Mouse (Mus musculus) megakaryocyte, embryonic 14.5 days (primary cell): ENCODE results near the gene Slc4a10. TPM values are rescaled to one million over a fixed set of nuclear protein-coding genes. Genes with fewer than 3 reads are reported as not detected.
"Not testable (repeated sequence)": the region's sequence is repeated elsewhere in the genome, so short reads cannot be mapped to it uniquely, and the experiment has no call there.

ENCODE experiments used
- H3K27me3 ChIP-seq: replicated peaks from 2 replicates; pipeline ENCODE3; 2012; ENCODE audit warnings: inconsistent platforms
- H3K36me3 ChIP-seq: replicated peaks from 2 replicates; pipeline ENCODE3; 2012; ENCODE audit warnings: low read length, inconsistent platforms, mixed read lengths
- H3K4me1 ChIP-seq: 2 replicates; pipeline ENCODE4 v1.6.1; 2012; ENCODE audit warnings: inconsistent platforms
- H3K4me3 ChIP-seq: replicated peaks from 2 replicates; pipeline ENCODE3; 2012; ENCODE audit warnings: moderate library complexity, mild to moderate bottlenecking, inconsistent platforms
- H3K9me3 ChIP-seq: 2 replicates; pipeline ENCODE4 v1.6.1; 2012; ENCODE audit warnings: inconsistent platforms
- FLI1 ChIP-seq: IDR thresholded peaks from 2 replicates; pipeline ENCODE4 v1.6.1; 2012; ENCODE audit warnings: low read length, inconsistent platforms, mixed read lengths
- GATA1 ChIP-seq: IDR thresholded peaks from 3 replicates; pipeline ENCODE4 v1.6.1; 2012; ENCODE audit warnings: mixed read lengths, low read length, inconsistent platforms, borderline replicate concordance
- polyA plus RNA-seq: library from polyadenylated mRNA; stranded (reverse); fragments of >175 nt; gene quantifications from 2 replicates; pipeline ENCODE4 v1.2.3, GENCODE M21; 2012; ENCODE audit warnings: low replicate concordance; ENCODE audit not compliant: insufficient read depth

Gene Slc4a10
- polyA plus RNA-seq: not detected in 2 replicates

DNA sequence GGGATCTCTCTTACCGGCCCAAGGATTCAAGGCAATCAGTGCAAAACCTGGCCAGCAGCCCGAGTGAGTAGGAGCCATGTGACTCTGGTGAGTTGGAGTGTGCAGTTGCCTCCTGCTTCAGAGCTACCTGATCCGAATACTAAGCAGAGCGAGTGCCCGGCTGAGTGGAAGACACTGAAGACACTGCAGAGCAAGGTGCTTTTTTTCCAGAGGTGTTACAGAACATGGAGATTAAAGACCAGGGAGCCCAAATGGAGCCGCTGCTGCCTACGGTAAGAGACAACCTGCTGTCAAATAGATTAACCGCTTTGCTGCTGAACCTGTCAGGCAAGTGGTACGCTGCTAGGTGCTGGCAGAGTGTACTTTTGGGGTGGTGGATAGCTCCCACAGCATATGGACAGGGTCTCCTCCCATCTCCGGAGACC is at the start of gene Slc4a10:
Slc4a10 (plus strand) TSS at position 42 of the 425 bp plus-strand sequence.
- TF ChIP-seq GATA1: no peak
- H3K4me3 ChIP-seq: no peak within 1 kb of the TSS
- H3K9me3 ChIP-seq: no peaks in the 10 kb centered on the region
- no peaks in the 10 kb centered on the region for H3K36me3 ChIP-seq
- peaks cover 7% of the 10 kb centered on the region; the same call in 1 of the 2 replicates for H3K4me1 ChIP-seq
- H3K27me3 ChIP-seq: peaks cover 15% of the 10 kb centered on the region

DNA sequence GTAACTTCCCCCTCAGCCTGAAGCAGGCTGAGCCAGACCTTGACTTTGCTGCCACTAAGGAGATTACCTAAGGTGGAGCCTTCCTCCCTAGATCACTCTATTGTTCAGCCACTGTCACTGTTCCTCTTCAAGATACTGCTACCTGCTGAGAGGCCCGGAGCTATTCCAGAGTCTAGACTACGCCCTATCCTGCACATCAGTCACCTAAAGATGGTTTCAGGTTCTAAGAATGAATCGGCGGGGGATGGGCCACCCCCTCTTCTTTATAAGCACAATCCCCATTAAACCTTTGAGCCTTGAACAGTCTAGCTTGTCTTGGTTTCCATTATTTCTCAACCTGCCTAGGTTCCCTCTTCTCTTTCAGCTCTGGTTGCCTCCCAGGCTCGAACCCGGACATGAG is 45.0 kb upstream of the Slc4a10 start:
- not testable (repeated sequence) for H3K36me3 ChIP-seq, H3K9me3 ChIP-seq, H3K27me3 ChIP-seq

DNA sequence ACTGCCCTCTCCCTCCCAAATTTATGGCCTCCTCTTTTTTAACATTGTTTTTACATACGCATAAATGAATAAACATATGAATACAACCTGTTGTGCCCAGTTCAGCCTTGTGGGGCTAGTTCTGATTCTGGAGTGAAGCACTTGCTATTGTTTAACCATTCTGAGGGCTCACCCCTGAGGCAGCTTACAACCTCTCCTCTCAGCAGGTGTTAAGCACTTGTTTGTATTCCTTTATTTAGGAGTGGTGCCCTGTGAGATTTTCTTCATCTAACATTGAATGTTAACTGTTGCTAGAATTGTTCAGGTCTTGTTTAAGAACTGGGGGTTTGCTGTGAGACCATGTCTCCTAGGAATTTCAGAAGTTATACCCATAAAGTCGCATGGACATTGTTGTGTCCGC is 28.1 kb upstream of the Slc4a10 start:
- H3K9me3 ChIP-seq: no peaks in the 10 kb centered on the region
- no peaks in the 10 kb centered on the region for H3K4me1 ChIP-seq
- no peak overlapping the region for H3K4me3 ChIP-seq
- no peak for TF ChIP-seq FLI1
- TF ChIP-seq GATA1: no peak
- H3K27me3 ChIP-seq: no peaks in the 10 kb centered on the region
- no peaks in the 10 kb centered on the region for H3K36me3 ChIP-seq

More for the DNA sequence above, 45.0 kb upstream of the Slc4a10 start:
- H3K4me3 ChIP-seq, H3K4me1 ChIP-seq: not testable (repeated sequence)

DNA sequence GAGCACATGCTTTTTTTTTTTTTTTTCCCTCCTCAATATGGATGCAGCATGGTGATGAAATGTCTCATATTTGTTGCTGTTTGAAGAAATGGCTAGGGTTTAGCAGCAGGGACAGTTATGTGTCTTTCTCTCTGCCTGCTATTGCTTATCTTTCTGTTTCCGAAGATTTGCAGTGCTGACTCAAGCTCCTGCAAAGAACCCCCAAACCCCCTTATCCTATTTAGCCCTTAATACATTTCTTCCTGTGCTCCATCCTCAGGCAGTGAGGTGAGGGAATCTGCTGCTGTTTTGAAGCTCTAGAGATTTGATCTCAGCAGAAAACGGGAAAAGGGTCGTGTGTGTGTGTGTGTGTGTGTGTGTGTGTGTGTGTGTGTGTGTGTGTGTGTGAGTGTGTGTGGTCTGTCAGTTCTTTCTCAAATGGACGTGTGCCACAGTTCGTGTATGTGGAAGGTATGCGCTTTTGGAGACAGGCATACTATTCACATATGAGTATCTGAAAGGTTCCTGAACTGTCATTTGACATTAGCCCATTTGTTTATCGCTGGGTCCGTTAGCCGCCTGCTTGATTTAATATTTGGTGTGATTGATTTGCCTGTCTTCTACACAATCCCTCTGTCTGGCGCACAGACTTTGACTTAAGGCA is 720 bp downstream of the Slc4a10 start:
- no peak overlapping the region for H3K4me3 ChIP-seq
- peaks cover 15% of the 10 kb centered on the region for H3K27me3 ChIP-seq
- no peaks in the 10 kb centered on the region for H3K36me3 ChIP-seq
- H3K4me1 ChIP-seq: peaks cover 7% of the 10 kb centered on the region; the same call in 1 of the 2 replicates
- H3K9me3 ChIP-seq: no peaks in the 10 kb centered on the region
- TF ChIP-seq GATA1 (no peak), FLI1 (no peak)

DNA sequence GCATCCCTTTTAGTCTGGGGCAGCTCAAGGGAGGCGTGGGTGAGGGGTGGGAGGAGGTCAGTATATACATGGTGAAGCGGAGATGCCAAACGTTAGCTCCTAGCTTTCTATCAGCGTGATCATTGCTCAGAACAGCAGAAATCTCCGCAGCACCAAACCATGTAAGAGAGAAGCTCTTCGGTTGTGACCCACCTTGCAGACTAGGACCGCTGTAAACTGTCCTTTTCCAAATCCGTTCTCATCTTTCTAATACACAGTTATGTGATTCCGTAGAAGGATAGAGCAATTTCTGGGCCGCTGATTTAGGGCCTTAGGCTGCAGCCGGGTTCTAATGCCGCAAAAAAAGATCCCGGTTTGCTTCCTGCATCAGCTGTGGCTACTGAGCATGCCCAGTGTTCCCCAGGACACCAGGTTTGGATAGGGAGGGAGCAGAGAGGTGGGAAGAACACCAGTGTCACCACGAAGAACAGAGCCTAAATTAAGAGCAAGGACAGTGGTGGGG is 1.3 kb downstream of the Slc4a10 start:
- H3K36me3 ChIP-seq: no peaks in the 10 kb centered on the region
- TF ChIP-seq GATA1 (no peak), FLI1 (no peak)
- H3K9me3 ChIP-seq: no peaks in the 10 kb centered on the region
- peaks cover 7% of the 10 kb centered on the region; the same call in 1 of the 2 replicates for H3K4me1 ChIP-seq
- peak overlapping the region; percentile 74 for H3K4me3 ChIP-seq
- peaks cover 15% of the 10 kb centered on the region for H3K27me3 ChIP-seq

DNA sequence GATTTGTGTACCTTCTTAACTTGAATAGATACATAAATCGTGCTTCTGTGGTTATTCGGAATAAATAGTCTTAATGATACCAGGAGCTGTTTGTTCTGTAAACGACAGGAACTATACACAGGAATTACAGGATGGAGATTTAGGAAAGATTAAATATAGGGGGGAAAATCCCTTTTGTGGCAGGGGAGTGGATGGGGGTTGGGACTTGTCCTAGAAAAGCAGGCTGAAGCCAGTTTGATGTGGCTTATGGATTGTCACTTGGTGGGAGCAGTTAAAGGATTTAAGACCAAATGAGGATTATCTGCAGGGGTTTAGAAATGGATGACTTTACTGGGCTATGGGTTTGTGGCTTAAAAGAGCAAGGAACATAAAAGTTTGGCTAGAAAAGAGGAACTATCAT is 1.9 kb downstream of the Slc4a10 start:
- Histone ChIP-seq H3K4me1 (peaks cover 7% of the 10 kb centered on the region; the same call in 1 of the 2 replicates), H3K36me3 (no peaks in the 10 kb centered on the region), H3K9me3 (no peaks in the 10 kb centered on the region), H3K27me3 (peaks cover 15% of the 10 kb centered on the region), H3K4me3 (no peak overlapping the region)
- TF ChIP-seq GATA1 (no peak), FLI1 (no peak)

DNA sequence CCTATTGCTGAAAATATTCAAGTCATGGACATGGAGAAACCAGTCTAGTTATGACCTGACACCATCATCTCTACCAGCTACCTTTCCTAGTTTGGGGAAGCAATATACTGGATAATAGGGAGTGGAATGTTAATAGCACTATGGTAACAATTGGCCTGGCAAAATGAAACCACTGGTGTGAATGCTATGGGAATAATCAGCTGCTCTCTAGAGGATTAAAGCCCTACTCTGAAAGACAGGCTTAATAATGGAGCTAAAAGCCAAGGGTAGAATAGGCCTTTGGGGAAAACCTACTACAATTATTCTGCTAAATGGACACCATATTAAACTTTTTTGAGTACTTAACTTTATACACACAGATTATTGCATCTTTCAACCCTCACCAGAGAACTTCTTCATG is 30.2 kb downstream of the Slc4a10 start:
- no peaks in the 10 kb centered on the region for H3K4me1 ChIP-seq
- H3K27me3 ChIP-seq: no peaks in the 10 kb centered on the region
- H3K36me3 ChIP-seq: no peaks in the 10 kb centered on the region
- no peak overlapping the region for H3K4me3 ChIP-seq
- H3K9me3 ChIP-seq: no peaks in the 10 kb centered on the region
- TF ChIP-seq FLI1 (no peak), GATA1 (no peak)

DNA sequence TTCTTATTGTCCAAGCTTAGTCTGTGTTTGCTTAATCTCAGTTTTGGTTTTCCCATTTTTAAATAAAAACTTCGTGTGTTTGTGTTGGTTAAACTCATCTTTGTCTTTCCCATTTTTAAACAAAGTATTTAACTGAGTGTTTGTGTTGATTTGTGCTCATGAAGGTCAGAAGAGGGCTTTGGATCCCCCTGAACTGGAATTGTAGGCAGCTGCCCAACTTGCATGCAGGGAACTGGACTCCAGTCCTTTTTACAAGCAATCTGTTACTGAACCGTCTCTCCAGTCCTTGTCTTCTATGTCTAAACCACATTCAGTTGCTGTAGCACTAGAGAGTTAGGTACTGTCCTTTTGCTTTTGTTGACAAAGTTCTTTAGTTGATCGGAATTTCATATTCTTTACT is 41.3 kb downstream of the Slc4a10 start:
- Histone ChIP-seq H3K9me3 (no peaks in the 10 kb centered on the region), H3K27me3 (no peaks in the 10 kb centered on the region), H3K4me1 (no peaks in the 10 kb centered on the region), H3K36me3 (no peaks in the 10 kb centered on the region), H3K4me3 (no peak overlapping the region)
- TF ChIP-seq GATA1 (no peak), FLI1 (no peak)

DNA sequence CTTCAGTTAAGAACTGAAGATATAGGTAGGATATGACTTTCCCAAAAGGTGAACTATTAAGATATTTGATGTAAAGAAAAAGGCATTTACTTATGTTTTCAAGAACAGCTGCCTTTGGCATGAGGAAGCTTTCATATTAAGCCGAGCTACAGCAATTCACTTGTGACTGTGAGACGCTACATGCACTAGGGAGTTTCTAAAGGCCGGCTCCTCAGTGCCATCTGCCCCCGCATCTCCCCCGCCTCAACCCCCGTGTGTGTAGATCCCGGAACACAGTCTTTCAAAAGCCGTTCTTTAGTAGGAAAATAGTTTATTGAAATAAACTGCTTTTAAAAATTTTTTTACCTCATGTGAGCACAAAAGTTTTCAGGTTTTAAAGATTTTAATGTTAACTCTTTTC is 42.5 kb downstream of the Slc4a10 start:
- TF ChIP-seq FLI1 (no peak), GATA1 (no peak)
- Histone ChIP-seq H3K4me1 (no peaks in the 10 kb centered on the region), H3K36me3 (no peaks in the 10 kb centered on the region), H3K9me3 (no peaks in the 10 kb centered on the region), H3K27me3 (no peaks in the 10 kb centered on the region), H3K4me3 (no peak overlapping the region)

DNA sequence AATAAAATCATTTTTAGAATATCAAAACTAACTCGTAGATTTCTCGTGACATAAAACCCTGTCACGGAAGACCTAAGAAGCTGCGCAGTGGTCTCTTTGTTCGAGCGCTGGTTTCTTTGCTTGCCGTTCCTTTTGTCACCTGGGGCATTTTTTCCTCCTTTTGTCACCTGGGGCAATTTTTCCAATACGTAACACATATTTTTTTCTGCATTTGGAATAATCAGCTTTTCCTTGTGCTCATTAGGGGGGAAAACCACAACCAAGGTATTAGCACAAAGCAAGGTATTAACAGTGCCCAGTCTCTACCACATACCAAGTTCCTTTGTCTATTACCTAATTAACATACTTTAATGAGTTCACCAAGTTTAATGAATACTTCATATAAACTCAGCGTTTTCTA is 42.9 kb downstream of the Slc4a10 start:
- TF ChIP-seq GATA1 (no peak), FLI1 (no peak)
- no peak overlapping the region for H3K4me3 ChIP-seq
- no peaks in the 10 kb centered on the region for H3K27me3 ChIP-seq
- H3K4me1 ChIP-seq: no peaks in the 10 kb centered on the region
- no peaks in the 10 kb centered on the region for H3K9me3 ChIP-seq
- H3K36me3 ChIP-seq: no peaks in the 10 kb centered on the region
